Mouse (Mus musculus) embryonic facial prominence, embryonic 11.5 days (tissue): Measurements from ENCODE around the gene Olfr572. TPM values are rescaled to one million over a fixed set of nuclear protein-coding genes. Genes with fewer than 3 reads are reported as not detected.

Source experiments
- ATAC-seq: fragments of 200-750 bp; cut with Nextera tagmentation; replicated peaks from 2 replicates; pipeline ENCODE4 v1.8.0; 2017; ENCODE audit warnings: low read depth; ENCODE audit not compliant: insufficient number of reproducible peaks, low FRiP score, low TSS enrichment
- DNase-seq: peaks from one replicate; pipeline ENCODE4 v3.0.0-alpha.2; 2015; ENCODE audit warnings: low spot score
- H3K27ac ChIP-seq: fragments of 300-500 bp; sonication (generic); replicated peaks from 2 replicates; pipeline ENCODE4 v1.5.1; 2014; ENCODE audit warnings: mild to moderate bottlenecking, low read depth, low read length, control low read depth
- H3K27me3 ChIP-seq: fragments of 300-500 bp; sonication (generic); 2 replicates; pipeline ENCODE4 v1.6.1; 2014; ENCODE audit warnings: mild to moderate bottlenecking, low read length, moderate library complexity, mixed read lengths; ENCODE audit not compliant: control insufficient read depth, insufficient read depth
- H3K36me3 ChIP-seq: fragments of 300-500 bp; sonication (generic); replicated peaks from 2 replicates; pipeline ENCODE4 v1.6.1; 2014; ENCODE audit warnings: low read depth, mild to moderate bottlenecking, low read length, moderate library complexity, mixed read lengths; ENCODE audit not compliant: control insufficient read depth, insufficient read depth
- H3K4me1 ChIP-seq: fragments of 300-500 bp; sonication (generic); 2 replicates; pipeline ENCODE4 v1.6.1; 2014; ENCODE audit warnings: low read length, mixed read lengths; ENCODE audit not compliant: control insufficient read depth, insufficient read depth
- H3K4me2 ChIP-seq: fragments of 300-500 bp; sonication (generic); 2 replicates; pipeline ENCODE4 v1.6.1; 2014; ENCODE audit warnings: low read depth, mild to moderate bottlenecking, control low read depth, low read length, moderate library complexity
- H3K4me3 ChIP-seq: fragments of 300-500 bp; sonication (generic); 2 replicates; pipeline ENCODE4 v1.5.1; 2014; ENCODE audit warnings: low read depth, low read length, control low read depth
- H3K9ac ChIP-seq: fragments of 300-500 bp; sonication (generic); replicated peaks from 2 replicates; pipeline ENCODE4 v1.6.1; 2014; ENCODE audit warnings: mild to moderate bottlenecking, control low read depth, low read length
- H3K9me3 ChIP-seq: fragments of 300-500 bp; sonication (generic); replicated peaks from 2 replicates; pipeline ENCODE4 v1.6.1; 2016; ENCODE audit warnings: mild to moderate bottlenecking, low read length, inconsistent platforms, mixed read lengths; ENCODE audit not compliant: control insufficient read depth
- WGBS: fragments of 180-500 bp; shearing (Covaris S2); extraction: QIAGEN DNeasy Blood & Tissue Kit; methylation state at CpG from one replicate; pipeline ENCODE4 v1.1.7; 2014; 5-methylcytosine and 5-hydroxymethylcytosine counted together
- polyA plus RNA-seq: library from polyadenylated mRNA; unstranded; fragments of >200 nt; fragmentation: Nextera tagmentation; extraction: Ambion mirVana; gene quantifications from 2 replicates; pipeline ENCODE4 v1.2.1, GENCODE M21; 2014

Gene Olfr572
- polyA plus RNA-seq, 1 experiment from 2014 or later: not detected

- H3K4me1 ChIP-seq: no peaks in the 10 kb centered on the region
- H3K27me3 ChIP-seq: no peaks in the 10 kb centered on the region
- H3K27ac ChIP-seq: no peak within 1 kb of the TSS
- WGBS: 91% methylated on average over 2 of the region's 2 CpGs
- ATAC-seq: no peak
- no peaks in the 10 kb centered on the region for H3K9me3 ChIP-seq
- H3K36me3 ChIP-seq: no peaks in the 10 kb centered on the region
- no peak for DNase-seq
- no peak within 1 kb of the TSS for H3K9ac ChIP-seq
- H3K4me3 ChIP-seq: no peak within 1 kb of the TSS
- no peak within 1 kb of the TSS for H3K4me2 ChIP-seq
Measured at GRCm38 (mm10) chr7:102942475-102942874, 18.3 kb downstream of the Olfr572 start, which contains the start of gene Olfr573-ps1. TSS of gene Olfr573-ps1 (minus strand) at chr7:102942575.

GRCm38 (mm10) chr7:102943417-102943816, 19.2 kb downstream of the Olfr572 start:
- DNase-seq: no peak
- 94% methylated on average over 1 of the region's 1 CpGs for whole genome bisulfite sequencing

GRCm38 (mm10) chr7:102948167-102948566, 24.0 kb downstream of the Olfr572 start, which contains the start of gene Olfr574:
TSS of gene Olfr574 (plus strand) at chr7:102948467.
- WGBS: 93% methylated on average over 1 of the region's 1 CpGs
- no peak within 1 kb of the TSS for H3K27ac ChIP-seq
- no peak within 1 kb of the TSS for H3K9ac ChIP-seq
- H3K4me1 ChIP-seq: no peaks in the 10 kb centered on the region
- ATAC-seq: no peak
- no peaks in the 10 kb centered on the region for H3K36me3 ChIP-seq
- H3K4me2 ChIP-seq: no peak within 1 kb of the TSS
- H3K27me3 ChIP-seq: no peaks in the 10 kb centered on the region
- H3K4me3 ChIP-seq: no peak within 1 kb of the TSS
- DNase-seq: no peak
- no peaks in the 10 kb centered on the region for H3K9me3 ChIP-seq

More at GRCm38 (mm10) chr7:102943417-102943816, 19.2 kb downstream of the Olfr572 start:
- ATAC-seq: no peak
- no peaks in the 10 kb centered on the region for H3K36me3 ChIP-seq
- no peaks in the 10 kb centered on the region for H3K27me3 ChIP-seq
- no peak overlapping the region for H3K4me2 ChIP-seq
- no peak overlapping the region for H3K4me3 ChIP-seq
- H3K27ac ChIP-seq: no peak overlapping the region
- H3K4me1 ChIP-seq: no peaks in the 10 kb centered on the region
- H3K9me3 ChIP-seq: no peaks in the 10 kb centered on the region
- H3K9ac ChIP-seq: no peak overlapping the region

- WGBS: 73% methylated on average over 1 of the region's 1 CpGs
- no peak overlapping the region for H3K4me2 ChIP-seq
Measured at GRCm38 (mm10) chr7:102950732-102951131, 26.5 kb downstream of the Olfr572 start.

GRCm38 (mm10) chr7:102958137-102958536, 33.9 kb downstream of the Olfr572 start:
- 77% methylated on average over 3 of the region's 3 CpGs for WGBS
- no peak for DNase-seq
- ATAC-seq: no peak
- no peak overlapping the region for H3K4me3 ChIP-seq
- no peaks in the 10 kb centered on the region for H3K9me3 ChIP-seq
- H3K4me1 ChIP-seq: no peaks in the 10 kb centered on the region
- H3K4me2 ChIP-seq: no peak overlapping the region
- no peaks in the 10 kb centered on the region for H3K36me3 ChIP-seq
- H3K9ac ChIP-seq: no peak overlapping the region
- no peaks in the 10 kb centered on the region for H3K27me3 ChIP-seq
- H3K27ac ChIP-seq: no peak overlapping the region

More at GRCm38 (mm10) chr7:102950732-102951131, 26.5 kb downstream of the Olfr572 start:
- H3K27me3 ChIP-seq: no peaks in the 10 kb centered on the region
- H3K9me3 ChIP-seq: no peaks in the 10 kb centered on the region
- no peak overlapping the region for H3K4me3 ChIP-seq
- no peaks in the 10 kb centered on the region for H3K4me1 ChIP-seq
- no peak for ATAC-seq
- H3K36me3 ChIP-seq: no peaks in the 10 kb centered on the region
- DNase-seq: no peak
- no peak overlapping the region for H3K27ac ChIP-seq
- H3K9ac ChIP-seq: no peak overlapping the region

GRCm38 (mm10) chr7:102958593-102958992, 34.4 kb downstream of the Olfr572 start, which contains the start of gene Olfr575:
TSS of gene Olfr575 (minus strand) at chr7:102958775.
- Histone ChIP-seq H3K27ac (no peak within 1 kb of the TSS), H3K27me3 (no peaks in the 10 kb centered on the region), H3K4me2 (no peak within 1 kb of the TSS), H3K4me3 (no peak within 1 kb of the TSS), H3K36me3 (no peaks in the 10 kb centered on the region), H3K9me3 (no peaks in the 10 kb centered on the region), H3K9ac (no peak within 1 kb of the TSS), H3K4me1 (no peaks in the 10 kb centered on the region)
- no peak for DNase-seq
- WGBS: 79% methylated on average over 1 of the region's 1 CpGs
- ATAC-seq: no peak

GRCm38 (mm10) chr7:102962360-102962759, 38.2 kb downstream of the Olfr572 start, which contains the start of gene Olfr576:
TSS of gene Olfr576 (plus strand) at chr7:102962660.
- no peaks in the 10 kb centered on the region for H3K36me3 ChIP-seq
- no peaks in the 10 kb centered on the region for H3K27me3 ChIP-seq
- H3K9ac ChIP-seq: no peak within 1 kb of the TSS
- 54% methylated on average over 2 of the region's 2 CpGs for WGBS
- no peaks in the 10 kb centered on the region for H3K9me3 ChIP-seq
- H3K4me2 ChIP-seq: no peak within 1 kb of the TSS
- DNase-seq (no peak), ATAC-seq (no peak)
- H3K27ac ChIP-seq: no peak within 1 kb of the TSS
- no peaks in the 10 kb centered on the region for H3K4me1 ChIP-seq
- H3K4me3 ChIP-seq: no peak within 1 kb of the TSS

GRCm38 (mm10) chr7:102974399-102974798, 50.2 kb downstream of the Olfr572 start:
- no peaks in the 10 kb centered on the region for H3K36me3 ChIP-seq
- no peak overlapping the region for H3K4me2 ChIP-seq
- WGBS: 45% methylated on average over 1 of the region's 1 CpGs
- no peak overlapping the region for H3K4me3 ChIP-seq
- no peak overlapping the region for H3K9ac ChIP-seq
- H3K9me3 ChIP-seq: no peaks in the 10 kb centered on the region
- DNase-seq: no peak
- H3K27me3 ChIP-seq: no peaks in the 10 kb centered on the region
- no peaks in the 10 kb centered on the region for H3K4me1 ChIP-seq
- no peak overlapping the region for H3K27ac ChIP-seq
- no peak for ATAC-seq
